Mouse (Mus musculus) v-Abl transformed pro-B cells (cell line): Measurements from ENCODE around the gene Kansl1.

ENCODE experiments used
- in situ Hi-C, 2 experiments: fragments of 400-800 bp; cut with MboI; formaldehyde crosslinking; loops; one replicate each; pipeline ENCODE4 v1.15.1; 2025; ENCODE audit not compliant: unreplicated experiment in 2 of 2

The Kansl1 gene

DNA sequence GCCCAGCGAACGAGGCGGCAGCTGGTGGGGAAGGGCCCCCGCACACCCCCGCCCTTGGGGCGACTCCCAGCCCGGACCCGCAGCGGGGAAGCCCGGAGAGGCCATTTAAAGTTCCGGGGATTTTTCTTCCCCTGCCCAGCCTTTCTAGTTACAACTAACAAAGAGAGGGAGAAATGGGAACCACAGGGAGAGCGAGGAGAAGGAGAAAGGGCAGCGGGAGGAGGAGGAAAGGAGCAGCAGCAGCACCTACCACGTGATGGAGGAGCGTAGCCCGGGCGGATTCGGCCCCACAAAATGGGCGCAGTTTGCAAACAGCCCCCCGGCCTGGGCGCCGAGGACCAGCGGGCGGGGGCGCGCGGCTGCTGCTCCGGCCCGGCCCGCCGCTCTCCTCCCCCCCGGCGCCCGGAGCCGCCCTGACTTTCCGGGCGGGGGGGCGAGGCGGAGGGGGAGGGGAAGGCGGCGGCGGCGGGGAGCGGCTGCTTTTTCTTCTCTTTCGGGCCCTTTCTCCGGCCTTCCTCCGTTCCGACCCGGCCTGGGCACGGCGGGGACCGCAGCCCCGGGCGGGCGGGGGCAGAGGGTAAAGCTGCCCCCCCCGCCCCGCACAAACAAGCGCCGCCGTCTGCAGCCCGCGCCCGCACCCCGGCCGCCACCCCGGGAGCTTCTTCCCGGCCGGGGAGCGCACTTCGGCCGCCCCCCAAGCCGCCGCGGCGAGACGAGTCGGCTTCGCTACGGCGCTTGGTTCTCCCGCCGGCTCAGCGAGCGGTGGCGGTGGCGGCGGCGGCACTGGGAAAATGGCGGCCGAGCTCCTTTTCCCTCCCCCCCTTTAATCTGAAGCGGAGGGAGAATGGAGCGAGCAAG lies 27.0 kb downstream of the Kansl1 start:
- in situ Hi-C loops: loop anchor here in 1 of 2 experiments (10.0 kb wide), 1 partner anchor 1177 kb away; the partner anchor contains the start of gene Map3k14

DNA sequence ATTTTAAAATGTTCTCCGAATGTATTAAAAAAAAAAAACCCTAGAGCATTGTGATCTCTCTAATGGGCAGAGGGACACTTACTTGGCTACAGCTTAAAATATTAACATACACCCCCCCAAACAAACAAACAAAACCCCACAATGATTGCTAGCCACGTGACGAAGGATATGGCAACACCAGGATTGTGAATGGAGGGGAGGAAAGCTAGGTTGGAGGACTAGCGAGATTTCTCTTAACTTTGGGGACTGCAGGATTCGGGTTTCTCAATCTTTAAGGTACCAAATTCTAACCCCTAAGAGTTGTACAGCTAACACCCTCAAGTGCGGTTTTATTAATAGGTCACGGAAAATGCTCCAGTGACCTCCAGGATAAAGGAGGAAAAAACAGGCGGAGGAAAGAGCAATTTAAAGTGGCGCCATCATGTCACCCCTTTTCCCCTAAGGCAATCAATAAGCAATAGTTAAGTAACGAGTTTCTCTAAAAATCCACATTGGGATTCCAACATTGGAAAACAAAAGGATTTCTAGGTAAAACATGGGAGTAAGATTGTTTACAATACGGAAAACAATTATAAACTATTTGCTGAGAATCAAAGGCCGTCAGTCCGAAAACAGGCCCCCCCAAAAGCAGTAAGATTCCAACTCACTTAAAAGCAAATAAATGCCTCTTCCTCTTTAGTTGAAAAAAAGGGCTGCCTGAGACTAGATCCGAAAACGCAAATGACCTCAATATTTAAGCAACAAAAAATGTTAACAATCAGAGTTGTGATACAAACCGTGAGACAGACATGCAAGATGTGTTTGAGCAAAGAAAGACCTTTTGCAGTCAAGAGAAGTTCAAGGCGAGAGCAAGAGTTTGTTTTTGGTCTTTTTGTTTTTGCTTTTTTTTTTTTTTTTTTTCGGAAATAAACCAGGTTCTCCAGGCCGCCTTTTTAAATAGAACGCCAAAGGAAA lies 27.9 kb downstream of the Kansl1 start:
- in situ Hi-C loops: loop anchor here in 1 of 2 experiments (10.0 kb wide), 1 partner anchor 1176 kb away; the partner anchor contains the start of gene Map3k14

DNA sequence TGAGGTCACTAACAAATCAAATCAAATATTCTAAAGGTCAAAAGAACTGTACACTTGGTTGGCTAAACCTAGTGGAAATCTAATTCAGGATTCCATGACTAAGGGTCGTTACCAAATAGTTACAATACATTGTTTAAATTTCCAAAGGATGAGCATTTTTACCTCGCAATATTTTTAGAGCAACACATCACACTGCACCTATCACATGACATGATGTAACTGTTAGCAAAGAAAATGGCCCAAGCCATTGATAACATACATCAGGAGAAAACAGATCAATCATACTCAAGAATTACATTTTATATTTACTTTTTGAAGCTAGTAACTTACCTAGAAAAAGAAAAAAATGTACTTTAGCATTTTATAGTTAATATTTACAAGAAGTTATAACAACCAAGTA lies 29.0 kb downstream of the Kansl1 start:
- in situ Hi-C loops: loop anchor here in 1 of 2 experiments (10.0 kb wide), 1 partner anchor 1175 kb away; the partner anchor contains the start of gene Map3k14

DNA sequence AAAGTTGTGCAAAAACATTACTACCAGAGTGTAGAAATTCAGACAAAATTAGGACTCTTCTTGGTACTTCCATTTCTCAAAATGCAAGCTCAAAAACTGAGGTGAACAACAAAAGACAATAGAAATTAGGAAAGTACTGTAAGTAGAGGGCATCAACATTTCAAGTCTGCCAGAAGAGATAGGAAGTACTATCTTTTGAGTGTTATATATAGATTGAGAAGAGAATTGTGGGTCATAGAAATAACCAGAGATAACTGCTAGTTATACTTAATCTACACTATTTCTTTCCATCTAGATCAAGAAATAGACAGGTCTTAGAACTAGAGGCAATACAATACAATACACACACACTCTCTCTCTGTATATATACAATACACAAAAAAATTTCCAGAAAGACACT lies 30.2 kb downstream of the Kansl1 start:
- in situ Hi-C loops: no loop called here

DNA sequence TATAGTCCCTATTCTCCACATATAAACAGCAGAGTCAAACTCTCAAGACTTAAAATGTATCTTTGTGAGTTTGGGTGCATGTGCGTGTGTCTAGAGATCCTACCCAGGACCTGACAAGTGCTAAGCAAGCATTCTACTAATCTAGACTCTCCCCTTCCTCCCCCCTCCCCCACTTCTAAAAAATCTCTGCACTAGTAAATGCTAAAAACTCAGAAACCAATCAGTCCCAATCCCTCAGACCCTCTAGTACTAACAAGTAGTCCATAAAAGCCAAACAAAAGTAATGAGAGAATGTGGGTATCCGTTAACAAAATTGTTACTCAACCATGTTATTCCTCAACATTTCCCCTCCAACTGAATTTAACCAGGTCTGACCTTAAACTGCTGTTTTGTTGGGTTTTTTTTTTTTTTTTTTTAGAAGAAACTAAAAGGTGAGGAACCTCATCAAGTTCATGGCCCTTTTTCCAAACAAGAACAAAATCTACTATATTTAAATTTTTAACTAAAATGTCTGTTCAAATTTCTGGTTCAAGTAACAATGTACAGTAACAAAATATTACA lies 32.2 kb downstream of the Kansl1 start:
- in situ Hi-C loops: no loop called here

DNA sequence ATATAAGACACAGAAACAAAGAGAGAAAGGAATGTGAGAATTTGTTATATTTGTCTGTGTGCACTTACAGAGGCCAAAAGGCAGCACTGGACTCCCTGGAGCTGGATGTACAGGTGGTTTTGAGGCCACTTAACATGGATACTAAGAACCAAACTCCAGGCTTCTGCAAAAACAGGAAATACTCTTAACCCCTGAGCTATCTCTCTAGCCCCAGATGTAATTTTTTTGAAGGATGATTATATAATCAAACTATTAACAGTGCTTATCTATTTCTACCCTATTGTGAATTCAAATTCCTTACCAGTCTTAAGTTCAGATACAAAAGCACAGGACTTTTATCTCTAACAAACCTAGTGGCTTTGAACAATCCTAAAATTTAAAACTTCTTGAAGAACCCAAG lies 32.9 kb downstream of the Kansl1 start:
- in situ Hi-C loops: no loop called here

DNA sequence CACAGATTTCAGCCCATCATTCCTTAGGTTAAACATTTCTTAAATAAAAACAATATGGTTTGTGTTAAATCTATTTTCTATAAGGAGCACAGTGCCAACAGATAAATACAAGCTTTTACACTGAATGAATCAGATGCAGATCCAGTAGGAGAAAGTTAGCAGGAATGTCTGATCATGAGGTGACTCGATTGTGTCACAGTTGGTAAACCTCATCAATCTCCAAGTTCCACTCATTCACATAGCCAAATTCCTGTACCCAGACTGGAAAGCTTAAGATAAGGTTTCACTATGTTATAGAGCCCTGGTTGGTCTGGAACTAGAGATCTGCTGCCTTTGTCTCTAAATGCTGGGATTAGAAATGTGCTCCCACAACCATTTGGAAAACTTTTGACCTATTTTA lies 33.5 kb downstream of the Kansl1 start:
- in situ Hi-C loops: no loop called here

DNA sequence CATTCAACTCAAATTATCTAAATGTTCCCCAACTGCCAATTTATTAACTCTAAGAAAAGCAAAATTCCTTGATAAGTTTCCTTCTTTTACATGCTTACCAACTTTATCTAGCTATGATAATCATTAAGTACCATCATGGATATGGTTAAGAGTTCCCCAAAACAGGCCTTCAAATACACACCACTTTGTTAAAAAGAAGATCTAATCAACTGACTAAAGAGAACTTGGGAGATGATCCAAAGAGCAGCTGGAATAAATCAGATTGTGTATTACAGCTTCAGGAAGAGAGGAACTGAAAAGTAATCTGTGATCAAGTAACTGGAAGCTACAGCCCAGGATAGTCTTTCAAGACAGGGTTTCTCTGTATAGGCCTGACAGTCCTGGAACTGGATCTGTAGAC lies 36.4 kb downstream of the Kansl1 start:
- in situ Hi-C loops: no loop called here

DNA sequence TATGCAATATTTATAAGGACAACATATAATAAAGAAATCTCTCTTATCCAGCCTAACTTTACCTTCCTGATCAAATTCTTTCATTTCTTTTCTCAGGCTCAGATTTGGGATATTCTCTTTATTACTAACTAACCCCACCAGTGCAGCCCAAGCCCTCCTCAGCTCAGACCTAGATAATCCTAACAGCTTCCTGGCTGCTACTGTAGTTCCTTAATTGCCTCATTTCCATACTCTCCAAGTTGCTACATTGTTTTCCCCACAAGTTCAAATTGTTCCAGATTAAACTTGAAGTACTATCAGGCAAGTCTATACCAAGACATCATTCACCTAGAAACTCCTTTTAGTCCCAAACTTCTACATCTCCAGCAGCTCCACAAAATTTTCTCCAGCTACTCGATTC lies 36.9 kb downstream of the Kansl1 start:
- in situ Hi-C loops: no loop called here

DNA sequence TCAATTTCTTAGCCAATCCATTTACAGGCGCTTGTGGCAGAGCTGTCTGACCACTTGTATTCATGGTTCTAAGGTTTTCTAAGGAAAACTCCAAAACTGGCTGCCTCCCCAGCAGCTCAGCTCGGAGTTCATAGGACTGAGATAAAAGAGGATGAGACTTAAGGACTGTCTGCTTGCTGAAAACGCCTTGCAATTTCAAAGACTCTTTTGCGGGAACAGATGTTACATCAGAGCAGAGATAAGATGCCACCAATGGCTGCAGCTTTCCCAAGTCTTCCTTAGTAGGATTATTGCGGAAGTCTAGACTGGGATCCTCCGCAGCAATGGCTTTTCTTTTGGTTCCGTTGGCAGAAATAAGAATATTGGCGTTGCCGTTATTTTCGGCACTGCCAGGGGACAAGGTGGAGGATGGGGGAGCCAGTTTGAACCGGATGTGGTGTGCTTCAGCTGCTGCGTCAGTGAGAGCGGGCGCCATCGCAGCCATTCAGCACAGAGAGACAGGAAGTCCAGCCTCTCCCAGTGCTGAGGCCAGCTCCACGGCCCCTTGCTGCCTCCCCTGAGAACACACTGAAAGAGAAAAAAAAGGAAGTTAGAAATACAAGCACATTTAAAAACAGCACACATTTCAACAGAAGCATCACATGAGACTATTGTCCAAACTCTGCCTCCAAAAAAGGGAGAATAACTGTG lies 43.8 kb downstream of the Kansl1 start:
- in situ Hi-C loops: no loop called here

DNA sequence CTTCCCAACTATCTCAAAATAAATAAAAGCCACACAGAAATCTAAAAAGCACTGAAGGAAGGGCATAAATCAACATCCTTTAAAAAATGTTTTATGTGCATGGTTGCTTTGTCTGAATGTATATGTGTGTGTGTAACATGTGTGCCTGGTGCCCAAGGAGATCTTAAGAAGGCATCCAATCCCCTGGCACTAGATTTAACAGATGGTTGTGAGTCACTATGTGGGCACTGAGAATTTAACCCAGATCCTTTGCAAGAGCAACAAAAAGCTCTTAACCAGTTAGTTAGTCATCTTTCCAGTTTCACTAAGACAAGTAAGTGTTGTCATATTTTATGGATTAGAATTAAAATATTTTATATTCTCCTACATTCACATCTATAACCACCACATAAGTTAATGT lies 56.4 kb downstream of the Kansl1 start:
- in situ Hi-C loops: no loop called here

DNA sequence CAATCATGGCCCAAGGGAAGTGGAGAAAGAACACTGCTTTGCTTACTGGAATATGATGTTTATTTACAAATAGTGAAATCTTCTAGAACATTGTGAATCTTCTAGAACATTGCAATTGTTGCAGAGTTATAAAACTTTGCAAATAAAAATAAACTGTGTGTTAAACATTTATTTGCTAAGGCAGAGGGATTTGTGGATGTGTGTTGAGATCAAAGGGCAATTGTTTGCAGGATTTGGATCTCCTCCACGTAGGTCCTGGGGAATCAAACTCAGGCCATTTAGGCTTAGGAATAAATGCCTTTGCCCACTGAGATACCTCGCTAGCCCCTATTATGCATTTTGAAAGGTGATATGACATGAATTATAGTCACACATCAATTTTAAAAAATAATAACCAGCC lies 61.3 kb downstream of the Kansl1 start:
- in situ Hi-C loops: no loop called here

DNA sequence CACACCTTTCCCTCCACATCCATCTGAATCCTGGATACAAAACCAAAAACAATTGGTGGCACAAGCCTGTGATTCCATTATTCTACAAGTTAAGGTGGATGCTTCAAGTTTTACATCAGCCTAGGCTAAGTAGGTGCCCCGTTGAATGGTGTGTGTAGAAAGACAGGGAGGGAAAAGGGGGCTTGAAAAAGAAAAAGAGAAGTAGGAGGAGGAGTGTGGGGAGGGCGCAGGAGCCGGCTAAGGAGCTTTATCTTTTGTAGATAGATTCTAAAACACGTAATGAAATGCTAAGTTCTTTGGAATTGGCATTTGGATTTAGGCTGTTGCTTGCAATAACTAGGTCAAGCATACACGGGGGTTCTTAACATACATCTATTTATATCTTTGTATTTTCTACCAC lies 67.7 kb downstream of the Kansl1 start:
- in situ Hi-C loops: no loop called here

DNA sequence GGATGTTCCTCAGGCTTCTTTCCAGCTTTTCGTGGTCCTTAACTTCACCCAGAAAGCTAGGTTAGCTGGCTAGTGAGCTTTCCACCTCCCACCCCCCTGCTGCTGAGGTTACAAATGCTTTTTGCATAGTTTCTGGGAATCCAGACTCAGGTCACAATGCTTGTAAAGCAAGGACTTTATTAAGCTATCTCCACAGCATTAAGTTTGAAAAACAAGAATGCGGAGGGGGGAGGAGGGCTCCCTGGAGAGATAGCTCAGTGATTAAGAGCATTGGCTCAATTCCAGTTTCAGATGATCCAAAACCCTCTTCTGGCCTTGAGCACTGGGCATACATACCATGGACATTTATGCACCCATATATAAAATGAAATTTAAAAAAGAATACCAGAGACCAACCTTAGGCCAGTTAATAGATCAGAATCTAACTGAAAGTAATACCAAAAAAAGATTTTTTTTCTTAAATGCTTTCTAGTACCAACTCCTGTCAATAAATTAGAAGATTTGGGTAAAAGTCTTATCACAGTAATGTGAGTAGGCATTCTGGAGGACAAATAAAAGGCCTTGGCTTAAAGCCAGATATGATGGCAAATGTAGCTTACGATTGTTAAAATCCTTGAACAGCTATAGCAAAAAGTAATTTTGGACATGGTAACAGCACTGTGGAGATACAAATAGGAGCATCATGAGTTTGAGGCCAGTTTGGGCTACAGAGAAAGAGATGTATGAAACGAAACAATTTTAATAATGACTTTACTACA lies 69.0 kb downstream of the Kansl1 start:
- in situ Hi-C loops: no loop called here

DNA sequence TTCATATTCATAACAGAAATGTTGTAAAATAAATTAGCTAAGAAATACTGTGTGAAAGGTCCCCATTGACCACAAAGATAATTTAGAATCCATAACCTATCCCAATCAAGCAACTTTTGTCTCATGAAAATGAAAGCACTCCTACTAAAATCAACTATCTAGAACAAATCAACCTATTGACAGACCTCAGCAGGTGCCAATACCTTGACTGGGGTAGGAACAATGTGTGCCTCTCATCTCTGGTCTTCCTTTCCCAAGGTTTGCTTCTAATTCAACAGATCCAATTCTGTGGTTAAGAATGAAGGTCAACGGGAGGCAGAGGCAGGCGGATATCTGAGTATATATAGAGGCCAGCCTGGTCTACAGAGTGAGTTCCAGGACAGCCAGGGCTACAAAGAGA lies 73.0 kb downstream of the Kansl1 start:
- in situ Hi-C loops: no loop called here

DNA sequence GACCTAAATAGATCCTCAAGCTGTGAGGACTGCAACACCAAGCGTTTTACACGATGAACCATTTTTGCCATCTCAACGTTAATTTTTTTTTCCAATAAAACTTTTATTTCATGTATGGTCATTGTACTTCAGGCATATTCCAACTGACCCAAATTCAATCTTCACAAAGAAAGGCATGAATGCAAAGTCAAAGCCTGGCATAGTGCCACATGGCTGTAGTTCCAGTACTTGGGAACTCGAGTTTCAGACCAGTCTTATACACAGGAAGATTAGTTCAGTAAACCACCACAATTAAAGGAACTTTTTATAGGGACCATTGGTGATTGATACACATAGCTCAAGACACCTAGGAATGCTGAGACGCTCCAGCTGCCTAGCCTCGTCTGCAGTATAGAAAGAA lies 75.5 kb downstream of the Kansl1 start:
- in situ Hi-C loops: no loop called here

DNA sequence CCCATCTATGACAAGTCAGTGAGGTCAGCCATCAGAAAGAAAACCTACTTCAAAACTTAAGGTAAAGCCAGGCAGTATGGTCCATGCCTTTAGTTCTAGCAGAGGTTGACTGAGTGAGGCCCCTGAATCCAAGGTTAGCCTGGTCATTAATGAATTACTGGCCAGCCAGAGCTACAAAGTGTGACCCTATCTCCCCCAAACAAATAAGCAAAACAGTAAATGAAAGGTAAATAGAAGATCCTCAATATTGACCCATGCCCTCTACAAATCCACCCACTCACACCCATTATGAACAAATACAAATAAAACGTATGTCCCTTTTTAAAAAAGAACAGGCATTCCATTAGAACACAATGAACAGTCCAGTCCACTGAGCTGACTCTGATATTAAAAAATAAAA lies 76.5 kb downstream of the Kansl1 start:
- in situ Hi-C loops: no loop called here

DNA sequence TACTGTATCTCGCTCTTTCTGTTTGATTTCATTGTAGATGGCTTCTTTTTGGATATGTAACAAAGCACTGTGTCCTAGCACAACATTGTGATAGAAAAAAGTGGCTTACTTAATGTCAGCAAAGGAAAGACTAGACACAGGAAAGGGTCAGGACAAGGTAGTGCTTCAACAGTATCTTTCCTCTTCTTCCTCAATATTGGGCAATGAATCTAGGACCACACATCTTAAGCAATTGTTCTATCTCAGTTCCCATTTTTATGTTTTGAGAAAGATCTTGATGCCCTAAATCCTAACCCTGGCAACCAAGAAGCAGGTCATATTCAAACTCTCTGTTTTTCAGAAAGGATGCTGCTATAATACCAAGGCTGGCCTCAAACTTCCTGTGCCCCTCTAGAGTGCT lies 81.4 kb downstream of the Kansl1 start:
- in situ Hi-C loops: no loop called here

DNA sequence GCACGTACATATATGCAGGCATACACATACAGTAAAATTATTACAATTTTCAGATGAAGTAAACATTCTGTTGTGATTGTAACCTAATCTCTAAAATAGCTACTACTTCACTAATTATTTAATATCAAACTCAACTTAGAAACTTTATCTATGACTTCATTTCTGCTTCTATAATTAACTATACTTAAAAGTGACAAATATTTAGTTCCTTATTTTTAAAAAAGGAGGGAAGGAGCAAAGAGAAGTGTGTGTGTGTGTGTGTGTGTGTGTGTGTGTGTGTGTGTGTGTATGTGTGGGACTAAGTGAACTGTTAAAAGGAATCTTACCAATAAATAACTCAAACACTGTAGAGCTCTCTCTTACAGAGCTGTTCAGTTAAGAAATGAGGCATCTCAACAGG lies 82.1 kb downstream of the Kansl1 start:
- in situ Hi-C loops: no loop called here
